Mouse (Mus musculus): ENCODE results near the gene Pax3.

Gene Pax3

DNA sequence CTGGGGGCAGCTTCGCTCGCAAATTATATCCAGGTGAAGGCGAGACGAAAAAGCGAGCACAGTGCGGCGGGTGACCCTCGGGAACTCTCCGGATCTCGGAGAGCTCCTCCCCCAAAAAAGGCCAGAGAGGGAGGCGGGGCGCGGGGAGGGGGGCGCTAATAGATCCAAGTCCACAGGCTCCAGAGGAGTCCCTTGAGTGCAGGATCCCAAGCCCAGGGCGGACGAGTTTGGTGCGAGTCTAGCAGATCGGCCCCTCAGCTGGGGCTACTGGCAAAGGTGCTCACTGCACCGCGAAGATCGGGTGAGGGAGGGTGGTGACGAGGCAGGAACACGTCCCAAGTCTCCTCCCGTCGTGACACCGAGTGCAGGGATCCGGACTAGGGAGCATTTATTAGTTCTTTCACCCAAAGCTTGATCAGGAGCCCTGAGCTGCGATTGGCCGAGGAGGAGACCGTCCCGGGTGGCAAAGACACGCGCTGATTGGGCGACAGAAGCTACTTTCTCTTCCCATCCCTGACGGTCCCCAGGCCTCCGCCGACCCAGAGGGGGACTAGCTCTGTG, at the start of gene Pax3:
Pax3 (minus strand) TSS at position 384 of the 561 bp plus-strand sequence.
- no peak for DNase-seq (ENCODE audit: low spot score in 2 of 2)

DNA sequence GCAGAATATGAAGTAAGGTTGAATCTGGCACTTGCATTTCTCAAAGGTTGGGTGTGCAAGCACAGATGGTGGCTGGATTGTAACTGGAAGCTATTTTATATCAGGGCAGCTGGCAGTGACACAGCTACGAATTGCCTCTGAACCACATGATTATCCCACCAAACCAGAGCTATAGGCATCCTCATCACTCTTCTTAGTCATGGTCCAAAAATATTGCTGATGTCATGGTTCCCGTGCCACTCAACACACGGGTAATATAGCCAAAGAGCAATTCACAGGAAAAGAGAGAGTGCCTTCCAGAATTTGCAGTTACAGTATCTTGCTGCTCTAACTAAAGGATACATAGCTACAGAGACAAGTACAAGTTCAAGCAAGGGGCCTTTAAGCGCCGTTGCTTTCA, 37.4 kb upstream of the Pax3 start:
- no peak for DNase-seq (ENCODE audit: low spot score in 2 of 2)

DNA sequence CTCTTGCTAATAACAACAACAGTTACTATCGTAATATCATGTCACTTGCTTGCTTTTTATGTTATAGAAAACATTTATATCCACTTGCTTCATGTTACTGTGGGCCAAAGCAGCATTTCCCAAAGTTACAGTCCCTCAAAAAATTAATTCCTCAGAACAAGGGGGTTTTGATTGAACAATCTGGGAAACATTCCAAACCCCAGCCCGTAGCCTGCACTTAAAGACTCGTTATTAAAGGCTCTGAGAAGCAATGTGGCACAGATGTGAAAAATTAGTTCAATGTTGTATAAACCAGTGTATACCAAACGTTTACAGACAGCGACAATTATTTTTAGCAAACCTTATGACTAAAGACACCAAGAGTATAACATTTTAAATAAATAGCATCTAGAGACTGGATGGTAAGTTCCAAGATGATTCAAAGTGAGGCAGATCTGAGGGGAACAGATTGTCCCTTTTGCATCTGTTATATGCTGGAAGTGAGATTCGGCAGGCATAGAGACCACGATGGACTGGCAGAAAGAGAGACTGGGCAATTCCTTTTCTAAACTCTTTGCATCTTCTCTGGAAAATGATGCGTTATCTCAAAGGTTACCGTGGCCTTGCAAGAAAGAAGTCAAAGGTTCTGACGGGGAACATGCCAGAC, 35.1 kb upstream of the Pax3 start:
- DNase-seq (ENCODE audit: low spot score in 2 of 2) = no peak

DNA sequence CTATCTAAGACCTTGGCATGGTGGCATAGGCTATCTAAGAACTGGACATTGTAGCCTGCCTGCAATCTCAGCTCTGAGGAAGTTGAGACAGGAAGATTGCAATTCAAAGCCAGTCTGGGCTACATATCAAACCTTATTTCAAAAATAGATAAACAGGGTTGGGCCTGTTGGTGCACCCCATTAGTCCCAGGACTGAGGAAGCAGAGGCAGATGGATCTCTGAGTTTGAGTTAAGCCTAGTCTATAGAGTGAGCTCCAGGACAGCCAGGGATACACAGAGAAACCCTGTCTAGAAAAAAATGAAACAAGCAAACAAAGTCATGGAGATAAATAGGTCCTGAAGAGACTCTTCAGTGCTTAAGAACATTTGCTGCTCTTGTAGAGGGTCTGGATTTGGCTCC, 32.9 kb upstream of the Pax3 start:
- DNase-seq (ENCODE audit: low spot score in 2 of 2) = no peak

GRCm38 (mm10) chr1:78228771-78229170, 31.8 kb upstream of the Pax3 start:
- DNase-seq (ENCODE audit: low spot score in 2 of 2) = no peak

DNA sequence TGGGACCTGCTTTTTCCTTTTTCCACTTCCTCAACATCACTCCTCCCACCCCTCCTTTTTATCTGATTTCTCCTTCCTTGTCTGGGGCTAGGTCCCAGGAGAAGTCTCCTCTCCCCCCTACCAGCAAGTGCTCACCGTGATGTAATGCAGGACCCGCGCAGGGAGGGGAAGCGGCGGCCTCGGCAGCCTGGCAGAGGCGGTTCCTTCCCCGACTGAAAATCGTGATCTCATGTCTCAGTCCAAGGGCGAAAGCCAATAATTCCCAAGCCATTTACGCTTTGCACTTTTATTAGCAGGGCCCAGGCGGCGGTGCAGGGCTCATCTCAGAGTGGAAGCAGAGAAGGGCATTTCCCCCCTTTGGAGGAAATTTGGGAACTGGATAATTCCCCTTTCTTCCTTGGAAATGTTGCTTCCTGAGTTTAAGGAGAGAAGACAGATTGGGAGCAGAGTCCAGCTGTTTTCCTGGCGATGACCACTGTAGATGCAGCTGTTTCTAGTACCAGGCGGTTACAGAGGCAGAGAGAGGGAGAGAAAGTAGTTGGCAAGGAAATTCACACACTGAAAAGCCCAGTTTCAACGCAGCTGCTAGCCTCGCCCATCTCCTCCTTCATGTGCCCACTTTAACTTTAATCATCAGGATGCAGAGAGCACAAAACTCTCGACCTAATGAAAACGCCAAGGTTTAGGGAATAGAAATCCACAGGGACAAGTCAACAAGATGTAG, 21.3 kb upstream of the Pax3 start:
- DNase-seq (ENCODE audit: low spot score in 2 of 2) = no peak

GRCm38 (mm10) chr1:78217151-78218034, 20.5 kb upstream of the Pax3 start:
- DNase-seq (ENCODE audit: low spot score in 2 of 2) = no peak

- no peak for DNase-seq (ENCODE audit: low spot score in 2 of 2)
Measured at GRCm38 (mm10) chr1:78216509-78217141, 19.7 kb upstream of the Pax3 start.

- no peak for DNase-seq (ENCODE audit: low spot score in 2 of 2)
Measured at GRCm38 (mm10) chr1:78215749-78216508, 19.0 kb upstream of the Pax3 start.

- no peak for DNase-seq (ENCODE audit: low spot score in 2 of 2)
Measured at GRCm38 (mm10) chr1:78211041-78211440, 14.1 kb upstream of the Pax3 start.

- DNase-seq (ENCODE audit: low spot score in 2 of 2) = no peak
Measured at GRCm38 (mm10) chr1:78210568-78210967, 13.6 kb upstream of the Pax3 start.

DNA sequence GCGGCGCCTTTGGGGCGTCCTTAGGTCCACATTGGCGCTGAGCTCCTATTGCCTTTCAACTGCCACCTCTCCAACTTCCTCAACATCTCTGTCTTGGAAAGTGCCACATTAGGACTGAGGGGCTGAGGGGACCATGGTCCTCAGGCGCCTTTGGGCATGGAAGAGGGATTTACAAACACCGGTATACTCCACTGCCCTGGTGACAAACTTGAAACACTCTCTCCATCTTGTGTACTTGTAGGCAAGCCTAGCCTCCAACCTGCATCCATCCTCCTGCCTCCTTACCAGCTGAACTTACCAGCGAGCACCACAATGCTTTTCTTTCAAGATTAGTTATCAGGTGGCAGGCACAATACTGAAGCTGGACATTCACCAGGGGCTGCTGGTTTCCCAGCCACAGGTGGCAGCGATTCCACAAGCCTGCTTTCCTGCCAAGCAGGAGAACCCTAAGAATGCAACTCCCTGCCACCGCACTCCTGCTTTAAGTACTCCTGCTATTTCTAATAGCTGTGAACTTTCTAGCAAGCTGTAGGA, 11.4 kb upstream of the Pax3 start:
- no peak for DNase-seq (ENCODE audit: low spot score in 2 of 2)

GRCm38 (mm10) chr1:78204341-78204740, 7.4 kb upstream of the Pax3 start:
- no peak for DNase-seq (ENCODE audit: low spot score in 2 of 2)

DNA sequence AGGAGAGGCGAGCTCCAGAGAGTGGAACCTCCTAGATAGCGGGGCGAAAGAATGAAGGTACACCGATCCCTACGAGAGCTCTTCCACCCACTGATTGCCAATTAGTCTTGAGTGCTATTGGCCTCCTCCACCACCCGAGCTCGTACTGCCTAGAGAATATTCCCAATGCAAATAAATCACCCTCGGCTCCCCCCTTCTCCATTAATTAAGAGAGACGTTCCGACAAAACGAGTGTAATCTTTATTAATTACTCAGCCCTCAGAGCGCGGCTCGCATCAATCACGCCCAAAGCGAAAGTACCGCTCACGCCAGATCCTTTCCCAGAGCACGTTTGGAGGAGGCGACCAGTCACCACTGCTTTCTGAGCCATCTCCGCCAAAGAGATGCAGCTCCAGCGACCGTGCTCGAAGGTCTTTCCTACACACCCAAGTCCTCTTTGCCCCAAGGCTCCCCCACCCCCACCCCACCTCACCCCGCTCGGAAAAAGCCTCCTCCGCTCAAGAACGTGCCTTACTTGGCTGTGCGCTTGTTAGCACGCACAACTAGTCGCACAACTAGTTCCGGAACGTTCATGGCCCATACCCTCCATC, 6.8 kb upstream of the Pax3 start:
- DNase-seq (ENCODE audit: low spot score in 2 of 2) = no peak

DNA sequence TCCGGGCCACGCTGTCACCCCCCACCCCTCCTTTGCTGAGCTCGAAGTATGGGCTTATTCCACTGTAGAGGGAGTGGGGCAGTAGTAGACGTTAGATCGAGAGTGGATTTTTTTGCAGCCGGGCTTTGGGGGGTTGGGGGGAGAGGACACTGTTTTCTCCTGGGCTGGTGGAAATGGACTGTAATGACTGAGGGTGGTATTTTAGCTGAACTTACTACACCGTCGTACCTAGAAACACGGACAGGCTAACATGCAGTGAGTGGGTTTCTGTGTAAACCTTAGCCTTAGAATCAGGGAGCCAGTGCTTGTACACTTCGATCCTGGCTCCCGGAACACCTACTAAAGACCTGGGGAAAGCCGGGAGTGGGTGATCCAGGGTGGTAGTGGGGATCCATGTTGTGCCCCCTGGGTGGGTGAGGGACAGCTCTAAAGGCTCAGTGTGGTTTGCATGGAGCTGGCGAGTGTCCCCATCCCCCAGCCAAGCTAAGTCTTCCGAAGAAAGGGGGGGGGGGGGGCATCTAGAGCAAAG, 6.2 kb upstream of the Pax3 start:
- no peak for DNase-seq (ENCODE audit: low spot score in 2 of 2)

GRCm38 (mm10) chr1:78202466-78203085, 5.6 kb upstream of the Pax3 start:
- no peak for DNase-seq (ENCODE audit: low spot score in 2 of 2)

- DNase-seq (ENCODE audit: low spot score in 2 of 2) = no peak
Measured at GRCm38 (mm10) chr1:78201251-78202010, 4.5 kb upstream of the Pax3 start.

GRCm38 (mm10) chr1:78200191-78200590, 3.3 kb upstream of the Pax3 start:
- DNase-seq (ENCODE audit: low spot score in 2 of 2) = no peak

GRCm38 (mm10) chr1:78199221-78199620, 2.3 kb upstream of the Pax3 start:
- no peak for DNase-seq (ENCODE audit: low spot score in 2 of 2)

Measured in thymus, postnatal 10 days (tissue).